Mouse (Mus musculus) CH12.LX (cell line): Measurements from ENCODE around the gene H2-Ab1. TPM values are rescaled to one million over a fixed set of nuclear protein-coding genes. Genes with fewer than 3 reads are reported as not detected.

Experiments
- DNase-seq: peaks from one replicate; pipeline ENCODE4 v3.0.0-alpha.2; 2013; ENCODE audit errors: extremely low read depth
- H3K27ac ChIP-seq: 2 replicates; pipeline ENCODE4 v1.5.1; 2012; ENCODE audit warnings: low read depth, mild to moderate bottlenecking, control low read depth, moderate library complexity; ENCODE audit not compliant: insufficient read depth
- H3K27me3 ChIP-seq: replicated peaks from 2 replicates; pipeline ENCODE3; 2012; ENCODE audit warnings: inconsistent platforms
- H3K36me3 ChIP-seq, 2 experiments: replicated peaks in 1 of 2; 2 replicates each; pipeline versions ENCODE3 to v1.6.1; 2012; ENCODE audit warnings: inconsistent platforms in 1 of 2, low read length in 1 of 2, mild to moderate bottlenecking in 1 of 2, mixed read lengths in 1 of 2, moderate library complexity in 1 of 2; ENCODE audit not compliant: control insufficient read depth in 1 of 2, insufficient read depth in 1 of 2
- H3K4me1 ChIP-seq, 2 experiments: 2 replicates each; pipeline ENCODE4 v1.6.1; 2012; ENCODE audit warnings: inconsistent platforms in 1 of 2, moderate library complexity in 1 of 2; ENCODE audit not compliant: insufficient read depth in 2 of 2, control insufficient read depth in 1 of 2
- H3K4me2 ChIP-seq: 2 replicates; pipeline ENCODE4 v1.6.1; 2012; ENCODE audit warnings: low read depth, mild to moderate bottlenecking, control low read depth; ENCODE audit not compliant: poor library complexity, insufficient read depth, severe bottlenecking
- H3K4me3 ChIP-seq, 3 experiments: fragments of 150-350 bp in 1 of 3; sonication (generic) in 1 of 3; replicated peaks in 1 of 3; 2 replicates each; pipeline versions ENCODE3 to v1.5.1; 2011 to 2012; ENCODE audit warnings: low read depth in 2 of 3, low read length in 2 of 3, mild to moderate bottlenecking in 2 of 3, moderate library complexity in 2 of 3, control low read depth in 1 of 3, improper control_type of control experiment in 1 of 3, inconsistent platforms in 1 of 3, mixed read lengths in 1 of 3; ENCODE audit not compliant: poor library complexity in 1 of 3
- H3K79me2 ChIP-seq: replicated peaks from 2 replicates; pipeline ENCODE4 v1.6.1; 2012; ENCODE audit warnings: mild to moderate bottlenecking, moderate library complexity; ENCODE audit not compliant: control insufficient read depth, poor library complexity, insufficient read depth, severe bottlenecking; ENCODE audit errors: extremely low read depth
- H3K9ac ChIP-seq: 2 replicates; pipeline ENCODE4 v1.6.1; 2012; ENCODE audit warnings: low read depth, mild to moderate bottlenecking, control low read depth, moderate library complexity; ENCODE audit not compliant: insufficient read depth
- H3K9me3 ChIP-seq: replicated peaks from 2 replicates; pipeline ENCODE3; 2012; ENCODE audit warnings: low read length, inconsistent platforms, mixed read lengths
- BHLHE40 ChIP-seq: IDR thresholded peaks from 2 replicates; pipeline ENCODE4 v1.6.1; 2011; ENCODE audit warnings: mild to moderate bottlenecking, low read depth, low read length, improper control_type of control experiment
- CHD1 ChIP-seq: IDR thresholded peaks from 2 replicates; pipeline ENCODE4 v1.6.1; 2012; ENCODE audit warnings: low read depth, low read length, improper control_type of control experiment, inconsistent platforms
- CHD2 ChIP-seq: IDR thresholded peaks from 2 replicates; pipeline ENCODE4 v1.6.1; 2011; ENCODE audit warnings: low read length, improper control_type of control experiment
- ELF1 ChIP-seq: IDR thresholded peaks from 2 replicates; pipeline ENCODE4 v1.6.1; 2014; ENCODE audit warnings: low read depth, mild to moderate bottlenecking, inconsistent platforms, low read length, improper control_type of control experiment
- EP300 ChIP-seq: IDR thresholded peaks from 2 replicates; pipeline ENCODE4 v1.6.1; 2011; ENCODE audit warnings: low read length, improper control_type of control experiment
- ETS1 ChIP-seq: conservative IDR thresholded peaks from 2 replicates; pipeline ENCODE4 v1.6.1; 2012; ENCODE audit warnings: low read depth, mild to moderate bottlenecking, inconsistent platforms, low read length, improper control_type of control experiment, moderate library complexity
- GABPA ChIP-seq: IDR thresholded peaks from 2 replicates; pipeline ENCODE4 v1.6.1; 2012; ENCODE audit warnings: low read depth, low read length, improper control_type of control experiment, inconsistent platforms; ENCODE audit not compliant: insufficient replicate concordance
- HCFC1 ChIP-seq: IDR thresholded peaks from 2 replicates; pipeline ENCODE4 v1.6.1; 2012; ENCODE audit warnings: low read depth, mild to moderate bottlenecking, inconsistent platforms, low read length, improper control_type of control experiment
- JUN ChIP-seq: IDR thresholded peaks from 2 replicates; pipeline ENCODE4 v1.6.1; 2011; ENCODE audit warnings: low read depth, mild to moderate bottlenecking, low read length, improper control_type of control experiment, moderate library complexity; ENCODE audit not compliant: insufficient read depth
- KAT2A ChIP-seq: IDR thresholded peaks from 2 replicates; pipeline ENCODE4 v1.6.1; 2012; ENCODE audit warnings: low read length, improper control_type of control experiment, inconsistent platforms; ENCODE audit not compliant: insufficient replicate concordance
- MAFK ChIP-seq: IDR thresholded peaks from 2 replicates; pipeline ENCODE4 v1.6.1; 2011; ENCODE audit warnings: low read length, improper control_type of control experiment; ENCODE audit not compliant: insufficient replicate concordance
- MAX ChIP-seq: IDR thresholded peaks from 2 replicates; pipeline ENCODE4 v1.6.1; 2011; ENCODE audit warnings: low read length, improper control_type of control experiment
- MXI1 ChIP-seq: IDR thresholded peaks from 2 replicates; pipeline ENCODE4 v1.6.1; 2011; ENCODE audit warnings: mild to moderate bottlenecking, low read depth, low read length, improper control_type of control experiment
- MYC ChIP-seq: IDR thresholded peaks from 2 replicates; pipeline ENCODE4 v1.6.1; 2011; ENCODE audit warnings: low read depth, mild to moderate bottlenecking, improper control_type of control experiment, low read length
- NRF1 ChIP-seq: IDR thresholded peaks from 2 replicates; pipeline ENCODE4 v1.6.1; 2014; ENCODE audit warnings: low read depth, mild to moderate bottlenecking, inconsistent platforms, low read length, improper control_type of control experiment, moderate library complexity
- PAX5 ChIP-seq: IDR thresholded peaks from 2 replicates; pipeline ENCODE4 v1.6.1; 2012; ENCODE audit warnings: low read length, inconsistent platforms, mixed read lengths
- POLR2AphosphoS2 ChIP-seq: IDR thresholded peaks from 2 replicates; pipeline ENCODE4 v1.6.1; 2011; ENCODE audit warnings: low read depth, low read length, improper control_type of control experiment
- RAD21 ChIP-seq: IDR thresholded peaks from 2 replicates; pipeline ENCODE4 v1.6.1; 2011; ENCODE audit warnings: low read depth, mild to moderate bottlenecking, low read length, improper control_type of control experiment, moderate library complexity
- SIN3A ChIP-seq: IDR thresholded peaks from 2 replicates; pipeline ENCODE4 v1.6.1; 2012; ENCODE audit warnings: low read length, improper control_type of control experiment, inconsistent platforms
- SMC3 ChIP-seq: IDR thresholded peaks from 2 replicates; pipeline ENCODE4 v1.6.1; 2011; ENCODE audit warnings: low read depth, low read length, improper control_type of control experiment
- TBP ChIP-seq: conservative IDR thresholded peaks from 2 replicates; pipeline ENCODE4 v1.6.1; 2011; ENCODE audit warnings: low read depth, low read length, improper control_type of control experiment
- TCF12 ChIP-seq: IDR thresholded peaks from 2 replicates; pipeline ENCODE4 v1.6.1; 2014; ENCODE audit warnings: low read depth, mild to moderate bottlenecking, inconsistent platforms, low read length, improper control_type of control experiment
- USF2 ChIP-seq: conservative IDR thresholded peaks from 2 replicates; pipeline ENCODE4 v1.6.1; 2011; ENCODE audit warnings: low read depth, low read length, improper control_type of control experiment
- ZC3H11A ChIP-seq: IDR thresholded peaks from 2 replicates; pipeline ENCODE4 v1.6.1; 2012; ENCODE audit warnings: low read depth, mild to moderate bottlenecking, inconsistent platforms, low read length, improper control_type of control experiment
- ZMIZ1 ChIP-seq: IDR thresholded peaks from 2 replicates; pipeline ENCODE4 v1.6.1; 2012; ENCODE audit warnings: low read depth, mild to moderate bottlenecking, inconsistent platforms, low read length, improper control_type of control experiment
- ZNF384 ChIP-seq: IDR thresholded peaks from 2 replicates; pipeline ENCODE4 v1.6.1; 2012; ENCODE audit warnings: low read depth, low read length, improper control_type of control experiment, inconsistent platforms
- dilution Hi-C: fragments of 300-500 bp; cut with MboI; formaldehyde crosslinking; loops from 2 replicates; pipeline ENCODE4 v1.14.3; 2020; ENCODE audit warnings: low sequenced_read_pairs; ENCODE audit not compliant: extremely low pct_unique_long_range_greater_than_20kb, extremely low pct_ligation_motif_present
- in situ Hi-C: fragments of 300-500 bp; cut with MboI; formaldehyde crosslinking; loops from 3 replicates; pipeline ENCODE4 v1.14.3; 2019; ENCODE audit warnings: low sequenced_read_pairs, low pct_ligation_motif_present, low pct_unique_long_range_greater_than_20kb, mixed read lengths
- polyA plus RNA-seq: library from polyadenylated mRNA; unstranded; fragments of >175 nt; gene quantifications from 2 replicates; pipeline ENCODE4 v1.2.1, GENCODE M21; 2012; ENCODE audit warnings: low read depth; ENCODE audit not compliant: insufficient read length
- total RNA-seq, 2 experiments: library from RNA; depleted of rRNA; stranded (reverse); fragments of 300-350 nt in 1 of 2; fragments of >200 nt in 1 of 2; gene quantifications; 2 replicates each; pipeline ENCODE4 v1.2.3; 2012 to 2014

H2-Ab1 gene
- total and polyA plus RNA-seq, 3 experiments, result 114 to 699 (median 119) TPM

DNA sequence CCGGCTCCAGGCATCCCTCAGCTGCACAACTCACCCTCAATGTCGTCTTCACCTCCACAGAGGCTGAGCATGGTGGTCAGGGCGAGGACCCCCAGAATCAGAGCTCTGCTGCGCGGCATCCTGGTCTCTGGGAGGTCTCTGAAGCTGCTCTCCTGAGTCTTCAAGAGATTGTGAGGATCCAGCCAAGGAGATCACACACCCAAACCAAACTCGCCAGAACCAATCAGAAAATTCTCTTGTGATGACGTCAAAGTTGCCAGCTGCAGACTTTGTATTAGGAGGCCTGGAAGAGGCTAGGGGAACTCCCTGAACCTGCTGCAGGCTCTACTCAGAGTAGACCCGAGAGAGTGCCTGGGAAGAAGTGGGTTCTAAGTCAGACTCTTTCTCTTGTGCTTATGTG lies 30.2 kb downstream of the H2-Ab1 start, which contains the start of gene H2-Aa (continued):
- TF ChIP-seq JUN, result peak; percentile 56; the same call in 1 of the 2 replicates
- TF ChIP-seq CHD1, result no peak
- TF ChIP-seq NRF1, result no peak
- no peak for TF ChIP-seq ELF1
- peak; percentile 27; the same call in 1 of the 2 replicates for TF ChIP-seq EP300
- TF ChIP-seq USF2, result no peak
- no peak for TF ChIP-seq ZNF384
- TF ChIP-seq POLR2AphosphoS2, result peak; percentile 71; the same call in 1 of the 2 replicates
- peak; percentile 74 for TF ChIP-seq ETS1
- TF ChIP-seq TCF12, result peak; percentile 81; the same call in 1 of the 2 replicates
- peak; percentile 74 for TF ChIP-seq SIN3A
- TF ChIP-seq GABPA, result no peak
- TF ChIP-seq TBP, result peak; percentile 88
- TF ChIP-seq MAX, result no peak; the same call in 1 of the 2 replicates
- TF ChIP-seq MAFK, result no peak
- no peak; the same call in 1 of the 2 replicates for TF ChIP-seq RAD21
- no peak for TF ChIP-seq KAT2A
- peak; percentile 69; the same call in 1 of the 2 replicates for TF ChIP-seq ZMIZ1
- peak; percentile 32; the same call in 1 of the 2 replicates for TF ChIP-seq BHLHE40

GRCm38 (mm10) chr17:34288131-34288530 lies 30.6 kb downstream of the H2-Ab1 start:
- TF ChIP-seq ETS1 (no peak), ZC3H11A (no peak), NRF1 (no peak), MXI1 (no peak), EP300 (no peak), SIN3A (no peak), MAFK (no peak), GABPA (no peak), ELF1 (no peak), POLR2AphosphoS2 (no peak), SMC3 (no peak), HCFC1 (no peak), MYC (no peak), CHD1 (no peak), TBP (no peak), MAX (no peak), PAX5 (no peak), ZNF384 (no peak), CHD2 (no peak), TCF12 (no peak)
- Histone ChIP-seq H3K4me1 (peaks cover 7 to 35% of the 10 kb centered on the region in 2 experiments; a peak in 3 of 4 replicates), H3K27ac (0 out of 2 replicates have a peak overlapping the region, but pooled peaks have one; percentile 9), H3K9me3 (peaks cover 6% of the 10 kb centered on the region), H3K4me3 (peak overlapping the region in 2 of 3 experiments; percentile 16 to 18), H3K27me3 (no peaks in the 10 kb centered on the region), H3K9ac (no peak overlapping the region), H3K4me2 (peak overlapping the region; percentile 85), H3K79me2 (peaks cover 4% of the 10 kb centered on the region; the same call in 1 of the 2 replicates), H3K36me3 (peaks cover 10 to 35% of the 10 kb centered on the region in 2 experiments)
- DNase-seq, result no peak
- in situ Hi-C loops (no loop called here), dilution Hi-C loops (no loop called here)
